Mouse (Mus musculus) heart, embryonic 14.5 days (tissue): Measurements from ENCODE around the gene Sod2. TPM values are rescaled to one million over a fixed set of nuclear protein-coding genes. Genes with fewer than 3 reads are reported as not detected.
"Not testable (repeated sequence)": the region's sequence is repeated elsewhere in the genome, so short reads cannot be mapped to it uniquely, and the experiment has no call there.

Source experiments
- ATAC-seq: fragments of 200-750 bp; cut with Nextera tagmentation; 2 replicates; pipeline ENCODE4 v1.8.0; 2017; ENCODE audit warnings: low read depth, moderate TSS enrichment; ENCODE audit not compliant: insufficient number of reproducible peaks, insufficient read depth, low FRiP score
- H3K27ac ChIP-seq, 2 experiments: fragments of 200-500 bp in 1 of 2; fragments of 300-500 bp in 1 of 2; sonication (generic) in 1 of 2; replicated peaks in 1 of 2; 2 replicates each; pipeline ENCODE4 v1.5.1; 2012 to 2014; ENCODE audit warnings: low read depth in 2 of 2, low read length in 2 of 2, control low read depth in 1 of 2, mild to moderate bottlenecking in 1 of 2, mixed read lengths in 1 of 2; ENCODE audit not compliant: control insufficient read depth in 1 of 2, insufficient read depth in 1 of 2
- H3K27me3 ChIP-seq: fragments of 300-500 bp; sonication (generic); 2 replicates; pipeline ENCODE4 v1.6.1; 2014; ENCODE audit warnings: mild to moderate bottlenecking, low read length, control low read depth; ENCODE audit not compliant: control insufficient read depth, insufficient read depth
- H3K36me3 ChIP-seq: fragments of 300-500 bp; sonication (generic); 2 replicates; pipeline ENCODE4 v1.6.1; 2014; ENCODE audit warnings: mild to moderate bottlenecking, control low read depth, low read length, mixed read lengths; ENCODE audit not compliant: control insufficient read depth, insufficient read depth
- H3K4me1 ChIP-seq, 2 experiments: fragments of 200-500 bp in 1 of 2; fragments of 300-500 bp in 1 of 2; sonication (generic) in 1 of 2; 2 replicates each; pipeline ENCODE4 v1.6.1; 2012 to 2014; ENCODE audit warnings: low read length in 2 of 2, control low read depth in 1 of 2, mixed read lengths in 1 of 2; ENCODE audit not compliant: control insufficient read depth in 2 of 2, insufficient read depth in 2 of 2
- H3K4me2 ChIP-seq: fragments of 300-500 bp; sonication (generic); 2 replicates; pipeline ENCODE4 v1.6.1; 2014; ENCODE audit warnings: mild to moderate bottlenecking, low read length
- H3K4me3 ChIP-seq, 2 experiments: fragments of 200-500 bp in 1 of 2; fragments of 300-500 bp in 1 of 2; sonication (generic) in 1 of 2; 2 replicates each; pipeline ENCODE4 v1.5.1; 2012 to 2014; ENCODE audit warnings: low read length in 2 of 2, mild to moderate bottlenecking in 2 of 2, control low read depth in 1 of 2, low read depth in 1 of 2, moderate library complexity in 1 of 2; ENCODE audit not compliant: control insufficient read depth in 1 of 2, insufficient read depth in 1 of 2
- H3K9ac ChIP-seq: fragments of 300-500 bp; sonication (generic); 2 replicates; pipeline ENCODE4 v1.6.1; 2014; ENCODE audit warnings: mild to moderate bottlenecking, low read length
- H3K9me3 ChIP-seq: fragments of 300-500 bp; sonication (generic); 2 replicates; pipeline ENCODE4 v1.6.1; 2016; ENCODE audit warnings: low read length, control low read depth; ENCODE audit not compliant: control insufficient read depth
- WGBS: fragments of 180-500 bp; shearing (Covaris S2); extraction: QIAGEN DNeasy Blood & Tissue Kit; methylation state at CpG from one replicate; pipeline ENCODE4 v1.1.7; 2014; 5-methylcytosine and 5-hydroxymethylcytosine counted together
- polyA plus RNA-seq: library from polyadenylated mRNA; unstranded; fragments of >200 nt; fragmentation: Nextera tagmentation; extraction: Ambion mirVana; gene quantifications from 2 replicates; pipeline ENCODE4 v1.2.1, GENCODE M21; 2014

The Sod2 gene
- polyA plus RNA-seq, 1 experiment from 2014 or later, result 533 TPM

- 80% methylated on average over 5 of the region's 5 CpGs for WGBS
These were observed 8.8 kb upstream of the Sod2 start for GRCm38 (mm10) chr17:12997890-12998289.

GRCm38 (mm10) chr17:12999069-12999468 lies 7.6 kb upstream of the Sod2 start:
- Histone ChIP-seq H3K9ac (no peak overlapping the region), H3K9me3 (no peaks in the 10 kb centered on the region), H3K27ac (no peak overlapping the region), H3K4me3 (no peak overlapping the region), H3K4me1 (no peaks in the 10 kb centered on the region), H3K4me2 (no peak overlapping the region), H3K36me3 (no peaks in the 10 kb centered on the region), H3K27me3 (no peaks in the 10 kb centered on the region)
- 79% methylated on average over 6 of the region's 6 CpGs for WGBS
- ATAC-seq, result no peak

More at GRCm38 (mm10) chr17:12997890-12998289, 8.8 kb upstream of the Sod2 start:
- Histone ChIP-seq H3K27me3 (no peaks in the 10 kb centered on the region), H3K4me1 (peaks cover 0 to 4% of the 10 kb centered on the region in 2 experiments; a peak in 1 of 4 replicates), H3K27ac (no peak overlapping the region), H3K4me3 (no peak overlapping the region), H3K9ac (no peak overlapping the region), H3K4me2 (no peak overlapping the region), H3K9me3 (no peaks in the 10 kb centered on the region), H3K36me3 (no peaks in the 10 kb centered on the region)
- no peak for ATAC-seq

GRCm38 (mm10) chr17:13002243-13002642 lies 4.4 kb upstream of the Sod2 start:
- not testable (repeated sequence) for ATAC-seq, H3K36me3 ChIP-seq, H3K4me1 ChIP-seq, H3K9me3 ChIP-seq, H3K27me3 ChIP-seq, H3K4me2 ChIP-seq, H3K27ac ChIP-seq, H3K9ac ChIP-seq, H3K4me3 ChIP-seq
- WGBS, result 94% methylated on average over 5 of the region's 5 CpGs

GRCm38 (mm10) chr17:13004436-13004835 lies 2.2 kb upstream of the Sod2 start:
- not testable (repeated sequence) for H3K27me3 ChIP-seq, H3K4me1 ChIP-seq, H3K9ac ChIP-seq, H3K36me3 ChIP-seq, H3K4me3 ChIP-seq, H3K27ac ChIP-seq, H3K4me2 ChIP-seq, ATAC-seq, H3K9me3 ChIP-seq
- 78% methylated on average over 2 of the region's 2 CpGs for WGBS

GRCm38 (mm10) chr17:13006984-13007383 lies 338 bp downstream of the Sod2 start:
- H3K27me3 ChIP-seq, result no peaks in the 10 kb centered on the region
- peaks cover 3 to 10% of the 10 kb centered on the region in 2 experiments; a peak in 2 of 4 replicates for H3K4me1 ChIP-seq
- peak overlapping the region; percentile 73 for H3K4me2 ChIP-seq
- peaks cover 19% of the 10 kb centered on the region for H3K36me3 ChIP-seq
- peak overlapping the region; percentile 49 to 76 for H3K4me3 ChIP-seq
- 47% methylated on average over 5 of the region's 5 CpGs for WGBS
- peak overlapping the region; percentile 71 for H3K9ac ChIP-seq
- H3K9me3 ChIP-seq, result no peaks in the 10 kb centered on the region
- ATAC-seq, result no peak
- H3K27ac ChIP-seq, result peak overlapping the region; percentile 69 to 79; a peak in 3 of 4 replicates

- Histone ChIP-seq H3K27me3 (no peaks in the 10 kb centered on the region), H3K4me3 (peak overlapping the region; percentile 61 to 76), H3K9ac (peak overlapping the region; percentile 88), H3K27ac (peak overlapping the region; percentile 92 to 94), H3K9me3 (no peaks in the 10 kb centered on the region), H3K4me1 (peaks cover 3 to 10% of the 10 kb centered on the region in 2 experiments; a peak in 2 of 4 replicates), H3K4me2 (peak overlapping the region; percentile 73), H3K36me3 (peaks cover 28% of the 10 kb centered on the region)
- WGBS, result under 1% methylated on average over 70 of the region's 76 CpGs
- ATAC-seq, result peak; percentile 98
These were observed 1.2 kb downstream of the Sod2 start for GRCm38 (mm10) chr17:13007730-13008425.

GRCm38 (mm10) chr17:13008528-13008927 lies 1.9 kb downstream of the Sod2 start:
- H3K27ac ChIP-seq, result peak overlapping the region; percentile 92 to 94
- no peak for ATAC-seq
- WGBS, result 2% methylated on average over 10 of the region's 10 CpGs

More at GRCm38 (mm10) chr17:13008528-13008927, 1.9 kb downstream of the Sod2 start:
- Histone ChIP-seq H3K4me1 (peaks cover 3 to 10% of the 10 kb centered on the region in 2 experiments; a peak in 2 of 4 replicates), H3K9me3 (no peaks in the 10 kb centered on the region), H3K4me2 (peak overlapping the region; percentile 73), H3K36me3 (peaks cover 35% of the 10 kb centered on the region), H3K9ac (peak overlapping the region; percentile 88), H3K4me3 (peak overlapping the region; percentile 61 to 76), H3K27me3 (no peaks in the 10 kb centered on the region)
